Mouse (Mus musculus) liver, adult 2 months (tissue): Measurements from ENCODE around the gene Clec12b. TPM values are rescaled to one million over a fixed set of nuclear protein-coding genes. Genes with fewer than 3 reads are reported as not detected.

Experiments used
- DNase-seq: peaks from one replicate; pipeline ENCODE4 v3.0.0-alpha.2; 2011; ENCODE audit warnings: low read depth, low spot score; ENCODE audit errors: extremely low read depth
- H3K27ac ChIP-seq: fragments of 200-500 bp; replicated peaks from 2 replicates; pipeline ENCODE4 v1.5.1; 2012; ENCODE audit warnings: low read depth, mild to moderate bottlenecking, control low read depth, inconsistent platforms, low read length; ENCODE audit not compliant: insufficient read depth
- H3K27me3 ChIP-seq: fragments of 200-500 bp; 2 replicates; pipeline ENCODE4 v1.6.1; 2012; ENCODE audit warnings: mild to moderate bottlenecking, moderate library complexity, low read length, inconsistent platforms; ENCODE audit not compliant: control insufficient read depth, insufficient read depth
- H3K36me3 ChIP-seq: fragments of 200-500 bp; 2 replicates; pipeline ENCODE4 v1.6.1; 2012; ENCODE audit warnings: low read length, inconsistent platforms; ENCODE audit not compliant: control insufficient read depth, insufficient read depth
- H3K4me1 ChIP-seq: fragments of 200-500 bp; 2 replicates; pipeline ENCODE4 v1.6.1; 2011; ENCODE audit warnings: low read length; ENCODE audit not compliant: control insufficient read depth, insufficient read depth
- H3K4me3 ChIP-seq: fragments of 200-500 bp; 2 replicates; pipeline ENCODE4 v1.5.1; 2011; ENCODE audit warnings: low read depth, mild to moderate bottlenecking, control low read depth, low read length, moderate library complexity; ENCODE audit not compliant: insufficient read depth
- H3K79me2 ChIP-seq: fragments of 200-500 bp; 2 replicates; pipeline ENCODE4 v1.6.1; 2012; ENCODE audit warnings: inconsistent platforms, mild to moderate bottlenecking, low read length, moderate library complexity; ENCODE audit not compliant: control insufficient read depth, insufficient read depth
- H3K9ac ChIP-seq: fragments of 200-500 bp; 2 replicates; pipeline ENCODE4 v1.6.1; 2012; ENCODE audit warnings: low read depth, mild to moderate bottlenecking, control low read depth, inconsistent platforms, low read length
- CTCF ChIP-seq: fragments of 200-500 bp; IDR thresholded peaks from 2 replicates; pipeline ENCODE4 v1.5.1; 2011; ENCODE audit warnings: low read depth, low read length, control low read depth
- POLR2A ChIP-seq: fragments of 200-500 bp; IDR thresholded peaks from 2 replicates; pipeline ENCODE4 v1.6.1; 2011; ENCODE audit warnings: low read length, control low read depth; ENCODE audit not compliant: insufficient read depth; ENCODE audit errors: extremely low read depth
- WGBS: fragments of 180-500 bp; shearing (Covaris S2); methylation state at CpG from one replicate; pipeline ENCODE4 v1.1.7; 2018; 5-methylcytosine and 5-hydroxymethylcytosine counted together
- polyA plus RNA-seq: library from polyadenylated mRNA; depleted of rRNA; stranded (reverse); fragments of >200 nt; gene quantifications from 2 replicates; pipeline ENCODE4 v1.2.3, GENCODE M21; 2012; rRNA removed
- total RNA-seq: library from RNA; depleted of rRNA; stranded (reverse); fragments of >200 nt; gene quantifications from 2 replicates; pipeline ENCODE4 v1.2.3, GENCODE M21; 2014; rRNA removed

Gene Clec12b
- total and polyA plus RNA-seq, 2 experiments = not detected

GRCm38 (mm10) chr6:129326568-129327150, 59.0 kb downstream of the Clec12b start:
- H3K27ac ChIP-seq = no peak overlapping the region
- WGBS = 53% methylated on average over 13 of the region's 13 CpGs
- H3K36me3 ChIP-seq = no peaks in the 10 kb centered on the region
- H3K4me1 ChIP-seq = peaks cover 3% of the 10 kb centered on the region; the same call in 1 of the 2 replicates
- TF ChIP-seq POLR2A = no peak
- no peak for TF ChIP-seq CTCF
- no peaks in the 10 kb centered on the region for H3K79me2 ChIP-seq
- H3K4me3 ChIP-seq = no peak overlapping the region
- peak; percentile 16 for DNase-seq
- H3K27me3 ChIP-seq = no peaks in the 10 kb centered on the region
- H3K9ac ChIP-seq = no peak overlapping the region

GRCm38 (mm10) chr6:129326016-129326415, 59.7 kb downstream of the Clec12b start:
- 61% methylated on average over 1 of the region's 1 CpGs for WGBS
- TF ChIP-seq POLR2A (no peak), CTCF (no peak)
- no peak overlapping the region for H3K9ac ChIP-seq

More at GRCm38 (mm10) chr6:129326016-129326415, 59.7 kb downstream of the Clec12b start:
- H3K27ac ChIP-seq = no peak overlapping the region
- no peaks in the 10 kb centered on the region for H3K27me3 ChIP-seq
- DNase-seq = no peak
- no peak overlapping the region for H3K4me3 ChIP-seq
- no peaks in the 10 kb centered on the region for H3K36me3 ChIP-seq
- H3K79me2 ChIP-seq = no peaks in the 10 kb centered on the region
- H3K4me1 ChIP-seq = peaks cover 3% of the 10 kb centered on the region; the same call in 1 of the 2 replicates

Other genes with a start within 250 kb of the Clec12b start
- gene Clec2d, start 205.3 kb downstream of the Clec12b start, total RNA-seq = 521 and 532 TPM in 2 replicates
- gene Clec2d, start 205.3 kb downstream of the Clec12b start, polyA plus RNA-seq = 124 and 141 TPM in 2 replicates
- gene Cd69, start 110.4 kb downstream of the Clec12b start, total RNA-seq = 0.74 and 1.1 TPM in 2 replicates
- gene Cd69, start 110.4 kb downstream of the Clec12b start, polyA plus RNA-seq = 0.15 TPM in 1 of 2 replicates, not detected in the other
- not detected in 2 replicates for gene 4922502D21Rik, start 54.1 kb downstream of the Clec12b start, total RNA-seq
- gene 4922502D21Rik, start 54.1 kb downstream of the Clec12b start, polyA plus RNA-seq = not detected in 2 replicates
- gene Clec12a, start 43.2 kb downstream of the Clec12b start, total RNA-seq = 5.3 and 6.5 TPM in 2 replicates
- gene Clec12a, start 43.2 kb downstream of the Clec12b start, polyA plus RNA-seq = 0.86 and 1.2 TPM in 2 replicates
- 23.2 and 24.2 TPM in 2 replicates for gene Clec1b, start 11.4 kb upstream of the Clec12b start, total RNA-seq
- gene Clec1b, start 11.4 kb upstream of the Clec12b start, polyA plus RNA-seq = 1.7 and 3.7 TPM in 2 replicates
- gene Clec9a, start 23.0 kb upstream of the Clec12b start, total RNA-seq = 2.8 and 2.9 TPM in 2 replicates
- 0.44 and 0.86 TPM in 2 replicates for gene Clec9a, start 23.0 kb upstream of the Clec12b start, polyA plus RNA-seq
- gene Clec1a, start 66.1 kb upstream of the Clec12b start, total RNA-seq = 3.2 and 3.5 TPM in 2 replicates
- 0.20 and 0.34 TPM in 2 replicates for gene Clec1a, start 66.1 kb upstream of the Clec12b start, polyA plus RNA-seq
- 0.07 TPM in 1 of 2 replicates, not detected in the other for gene Olr1, start 121.3 kb upstream of the Clec12b start, total RNA-seq
- gene Olr1, start 121.3 kb upstream of the Clec12b start, polyA plus RNA-seq = not detected in 2 replicates
- not detected in 2 replicates for gene Tmem52b, start 126.7 kb upstream of the Clec12b start, total RNA-seq
- not detected in 2 replicates for gene Tmem52b, start 126.7 kb upstream of the Clec12b start, polyA plus RNA-seq
- 355 and 458 TPM in 2 replicates for gene Gabarapl1, start 147.3 kb upstream of the Clec12b start, total RNA-seq
- 318 and 321 TPM in 2 replicates for gene Gabarapl1, start 147.3 kb upstream of the Clec12b start, polyA plus RNA-seq
- gene Klre1, start 192.0 kb upstream of the Clec12b start, total RNA-seq = 0.20 and 0.28 TPM in 2 replicates
- 0.07 and 0.10 TPM in 2 replicates for gene Klre1, start 192.0 kb upstream of the Clec12b start, polyA plus RNA-seq
- gene Klrd1, start 205.9 kb upstream of the Clec12b start, total RNA-seq = 0.83 and 1.3 TPM in 2 replicates
- gene Klrd1, start 205.9 kb upstream of the Clec12b start, polyA plus RNA-seq = 0.13 and 0.14 TPM in 2 replicates
- gene Klrk1, start 238.0 kb upstream of the Clec12b start, total RNA-seq = 3.0 and 3.3 TPM in 2 replicates
- 0.19 and 0.23 TPM in 2 replicates for gene Klrk1, start 238.0 kb upstream of the Clec12b start, polyA plus RNA-seq